Mouse (Mus musculus) ovary, postnatal 10 days (tissue): ENCODE measurements around the gene Tpsg1.

Source experiments
- DNase-seq: peaks from one replicate; pipeline ENCODE4 v3.0.0; 2022; ENCODE audit warnings: low spot score

The Tpsg1 gene

GRCm38 (mm10) chr17:25408302-25408999 lies 39.4 kb downstream of the Tpsg1 start:
- DNase-seq = no peak

DNA sequence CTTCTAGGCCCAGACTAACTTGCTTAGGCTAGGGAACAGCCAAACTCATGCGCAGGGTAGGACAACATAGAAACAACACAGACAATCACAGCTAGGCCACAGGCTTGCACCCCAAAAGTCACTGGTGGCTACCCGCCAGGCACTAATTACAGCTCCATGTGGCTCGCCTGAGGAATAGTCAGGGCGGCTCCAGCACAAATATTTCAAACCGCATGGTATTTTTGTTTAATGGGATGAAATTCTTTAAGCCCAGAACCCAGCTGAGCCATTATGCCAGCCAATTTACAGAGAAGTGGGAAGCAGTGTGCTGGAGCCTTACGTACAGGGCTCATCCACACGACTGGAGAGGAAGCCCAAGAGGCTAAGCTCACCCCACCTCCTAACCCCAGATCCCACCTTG lies 40.5 kb downstream of the Tpsg1 start:
- DNase-seq = no peak

DNA sequence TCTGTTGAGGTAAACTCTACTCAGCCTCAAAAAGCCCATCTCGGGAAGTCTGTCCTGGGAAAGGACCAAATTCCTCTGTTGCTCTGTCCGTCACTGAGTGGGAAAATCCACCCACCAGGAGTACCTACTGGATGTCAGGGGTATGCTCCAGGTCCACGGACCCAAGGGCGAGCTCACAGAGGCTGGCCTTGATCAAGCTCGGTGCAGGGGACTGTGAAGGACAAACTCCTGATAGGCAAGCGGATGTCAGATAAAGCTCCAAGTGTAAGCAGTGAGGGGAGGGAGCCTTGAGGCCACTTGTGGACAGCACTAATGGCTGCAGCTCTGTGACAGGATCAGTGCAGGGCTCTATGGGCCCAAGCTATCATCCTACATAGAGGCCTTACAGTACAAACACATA lies 41.1 kb downstream of the Tpsg1 start:
- no peak for DNase-seq

- DNase-seq = no peak
Measured at GRCm38 (mm10) chr17:25410786-25411185, 41.7 kb downstream of the Tpsg1 start.

- no peak for DNase-seq
Measured at GRCm38 (mm10) chr17:25411251-25411650, 42.2 kb downstream of the Tpsg1 start.

- no peak for DNase-seq
Measured at GRCm38 (mm10) chr17:25414209-25414608, 45.1 kb downstream of the Tpsg1 start.

- DNase-seq = no peak
Measured at GRCm38 (mm10) chr17:25414917-25415316, 45.8 kb downstream of the Tpsg1 start.

DNA sequence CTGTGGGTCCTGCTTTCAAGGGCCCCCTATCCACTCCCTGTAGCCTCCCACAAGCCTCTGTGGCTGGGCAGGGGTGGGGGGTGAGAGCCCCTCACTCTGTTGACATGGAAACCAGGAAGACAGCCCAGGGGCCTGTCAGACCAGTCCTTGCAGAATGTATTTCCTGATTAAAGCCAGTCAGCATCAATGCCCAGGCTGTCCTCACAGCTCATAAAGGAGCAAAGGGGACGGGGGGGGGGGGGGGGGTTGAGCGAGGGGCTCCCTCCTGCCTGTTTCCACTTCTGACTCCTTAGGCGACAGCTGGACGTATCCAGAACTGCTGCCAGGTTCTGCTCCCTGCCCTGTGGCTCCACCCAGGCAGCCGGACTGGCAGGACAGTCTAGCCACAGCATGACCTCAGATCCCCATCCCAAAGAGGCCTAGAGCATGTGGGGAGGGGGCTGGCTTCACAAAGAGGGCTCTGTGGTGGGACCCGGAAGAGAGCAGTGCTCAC lies 46.4 kb downstream of the Tpsg1 start:
- no peak for DNase-seq

GRCm38 (mm10) chr17:25416219-25416618 lies 47.1 kb downstream of the Tpsg1 start:
- no peak for DNase-seq

DNA sequence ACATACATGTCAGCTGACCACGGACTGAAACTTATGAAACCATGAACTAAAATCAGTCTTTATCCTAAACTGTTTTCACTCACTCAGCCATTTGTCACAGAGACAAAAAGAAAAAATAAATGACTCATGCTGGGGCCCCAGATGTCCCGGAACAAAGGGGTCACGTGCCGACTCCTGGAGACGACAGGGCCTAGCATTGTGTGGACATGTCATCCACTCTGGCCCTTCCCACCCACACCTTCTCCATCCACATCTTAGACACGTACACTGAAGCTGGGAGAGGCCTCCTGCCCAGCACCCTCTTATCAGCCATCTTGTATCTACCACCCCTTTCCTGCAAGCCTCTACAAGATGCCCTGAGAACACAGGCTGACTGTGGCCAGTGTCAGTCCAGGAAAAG lies 48.9 kb downstream of the Tpsg1 start:
- no peak for DNase-seq

DNA sequence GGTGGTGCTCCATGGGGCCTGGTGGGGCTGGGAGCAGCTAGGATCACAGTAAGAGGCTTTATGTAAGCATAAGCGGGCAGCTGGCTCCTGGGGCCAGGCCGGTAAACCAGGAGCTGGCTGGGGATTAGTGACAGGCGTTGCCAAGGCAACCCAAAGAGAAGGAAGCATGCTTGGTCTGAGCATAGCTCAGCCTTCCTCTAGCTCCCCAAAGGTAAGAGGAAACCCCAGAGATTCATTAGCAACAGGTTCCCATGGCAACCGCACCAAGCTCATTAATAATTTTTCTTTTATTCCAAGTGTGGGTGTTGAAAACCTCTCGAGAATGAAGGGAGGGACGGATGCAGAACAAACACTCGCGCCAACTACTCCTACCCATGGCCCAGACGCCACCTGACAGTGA lies 49.9 kb downstream of the Tpsg1 start:
- no peak for DNase-seq

DNA sequence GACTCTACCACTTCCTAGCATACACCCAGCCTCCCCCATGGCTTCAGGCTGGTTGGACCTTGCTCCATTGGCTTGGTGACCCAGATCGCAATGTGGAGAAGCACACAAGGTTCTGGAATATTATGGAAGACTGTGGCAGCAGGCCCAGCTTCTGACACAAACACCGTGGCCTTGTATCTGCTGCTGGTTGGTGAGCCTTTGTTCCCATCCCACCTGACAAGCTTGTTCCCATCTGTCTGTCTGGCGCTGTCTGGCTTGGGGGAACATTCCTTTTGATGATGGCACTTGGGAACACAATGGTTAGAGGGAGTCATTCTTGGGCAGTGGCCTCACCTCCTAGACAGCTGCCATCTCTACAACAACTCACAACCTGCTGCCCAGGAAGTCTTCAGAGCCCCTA lies 51.9 kb downstream of the Tpsg1 start:
- no peak for DNase-seq
